Mouse (Mus musculus) cerebellum, adult (tissue): ENCODE measurements around the gene Acly.
"Not testable (repeated sequence)": the region's sequence is repeated elsewhere in the genome, so short reads cannot be mapped to it uniquely, and the experiment has no call there.

Experiments
- ATAC-seq: cut with Nextera tagmentation; 2 replicates; pipeline ENCODE4 v1.9.2; 2017; ENCODE audit warnings: mild to moderate bottlenecking, moderate library complexity, mixed read lengths; ENCODE audit not compliant: insufficient number of reproducible peaks, low FRiP score, low TSS enrichment

Gene Acly

DNA sequence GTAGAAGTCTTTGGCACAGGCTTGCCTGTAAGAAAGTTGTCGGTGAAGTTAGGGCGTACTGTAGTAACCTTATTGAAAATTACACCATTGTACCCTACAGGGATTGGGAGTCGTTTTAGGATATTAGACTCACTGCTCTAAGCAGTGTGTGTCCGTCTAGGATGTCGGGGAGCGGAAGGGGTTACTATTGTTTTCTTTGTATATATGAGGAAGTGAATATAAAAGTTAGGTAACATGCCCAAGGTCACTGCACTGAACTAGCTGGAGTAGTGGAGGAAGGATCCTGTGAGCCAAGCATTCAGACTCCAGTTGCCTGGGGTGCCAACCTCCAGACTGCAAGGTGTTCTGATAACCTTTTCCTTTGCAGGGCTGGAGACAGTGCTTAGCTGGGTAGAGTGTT lies 19.2 kb upstream of the Acly start:
- no peak for ATAC-seq

DNA sequence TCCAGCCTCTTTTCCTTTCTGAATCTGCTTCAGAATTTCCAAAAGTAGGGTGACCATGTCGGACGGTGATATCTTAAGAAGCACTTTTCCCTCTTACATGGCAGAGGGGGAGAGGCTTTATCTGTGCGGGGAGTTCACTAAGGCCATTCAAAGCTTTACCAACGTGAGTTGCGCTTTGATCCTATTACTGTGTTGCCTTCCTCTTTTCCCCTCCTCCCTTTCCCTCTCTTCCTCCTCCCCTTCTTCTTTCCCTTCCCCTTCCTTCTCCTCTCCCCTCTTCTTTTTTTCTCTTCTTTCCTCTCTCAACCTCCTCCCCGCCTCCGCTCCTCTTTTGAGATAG lies 17.9 kb upstream of the Acly start:
- ATAC-seq: no peak

DNA sequence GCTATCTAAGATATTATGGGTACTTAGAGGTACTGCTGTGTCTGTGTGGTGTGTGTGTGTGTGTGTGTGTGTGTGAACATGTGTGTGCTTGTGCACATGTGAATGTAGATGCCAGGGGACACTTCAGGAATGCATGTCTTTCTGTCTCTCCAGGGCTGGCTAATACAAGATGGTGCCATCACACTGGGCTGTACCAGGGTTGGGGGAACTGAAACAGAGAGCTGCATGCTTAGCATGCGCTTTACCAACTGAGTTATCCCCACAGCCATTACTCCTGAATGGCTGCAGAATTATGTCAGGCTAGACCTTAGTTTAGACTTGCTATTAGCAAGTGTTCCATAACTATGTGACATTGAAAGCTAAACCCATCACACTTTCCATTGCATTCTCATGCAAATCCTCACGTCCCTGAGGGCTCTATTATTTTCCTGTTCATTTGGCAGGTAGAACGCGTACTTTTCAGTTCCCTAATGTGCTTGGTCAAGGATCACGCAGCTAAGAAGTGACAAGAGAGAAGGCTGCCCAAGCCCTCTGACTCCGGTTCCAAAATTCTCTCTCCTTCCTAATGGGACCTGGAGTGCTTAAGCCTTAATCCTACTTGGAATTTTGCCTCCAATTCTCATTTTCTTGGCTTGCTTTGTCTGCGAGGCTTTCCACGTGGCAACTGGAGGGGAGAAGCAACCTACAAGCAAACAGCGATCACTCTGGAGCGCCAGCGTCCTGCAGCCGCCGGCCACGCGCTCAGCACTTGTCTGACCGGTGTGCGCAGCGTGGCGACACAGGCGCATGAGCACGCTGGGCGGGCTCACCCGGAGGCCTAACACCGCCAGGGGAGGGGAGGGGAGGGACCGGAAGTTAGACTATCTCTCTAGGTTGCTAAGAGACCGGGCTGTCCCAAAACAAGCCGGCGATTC lies 17.3 kb upstream of the Acly start, which contains the start of gene Ttc25:
Gene Ttc25, plus strand, starts transcription at position 776 of the 914 bp plus-strand sequence.
- ATAC-seq: no peak; the same call in 1 of the 2 replicates

DNA sequence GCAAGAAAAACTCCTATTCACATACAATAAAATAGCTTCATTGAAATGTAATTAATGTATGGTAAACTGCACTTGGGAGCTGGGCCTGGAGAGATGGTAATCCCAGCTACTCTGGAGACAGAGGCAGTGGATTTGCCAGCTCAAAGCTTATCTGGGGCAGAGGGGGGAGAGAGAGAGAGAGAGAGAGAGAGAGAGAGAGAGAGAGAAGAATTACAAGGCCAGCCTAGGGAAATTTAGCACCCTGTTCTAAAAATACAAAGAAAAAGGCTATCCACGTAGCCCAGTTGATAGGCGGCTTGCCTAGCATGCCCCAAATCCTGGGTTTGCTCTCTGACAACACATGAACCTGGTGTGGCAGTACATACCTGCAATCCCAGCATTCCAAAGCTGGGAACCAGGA lies 13.8 kb upstream of the Acly start:
- no peak for ATAC-seq

DNA sequence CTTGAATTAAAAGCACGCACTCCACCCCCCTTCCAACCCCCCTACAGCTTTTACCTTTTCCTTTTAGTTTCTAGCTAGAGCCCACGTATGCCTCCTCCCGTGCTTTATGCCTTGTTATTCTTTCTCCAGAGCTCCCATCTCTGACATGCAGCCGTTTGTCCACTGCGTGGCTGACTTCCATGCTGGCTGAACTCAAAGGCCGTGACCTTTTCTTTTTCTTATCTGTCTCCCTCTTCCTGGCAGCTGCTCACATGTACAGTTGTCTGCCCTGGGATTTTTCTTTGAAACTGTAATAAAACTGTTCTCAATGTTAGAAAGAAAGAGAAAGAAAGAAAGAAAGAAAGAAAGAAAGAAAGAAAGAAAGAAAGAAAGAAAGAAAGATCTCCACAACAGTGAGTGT lies 13.2 kb upstream of the Acly start:
- ATAC-seq: no peak

DNA sequence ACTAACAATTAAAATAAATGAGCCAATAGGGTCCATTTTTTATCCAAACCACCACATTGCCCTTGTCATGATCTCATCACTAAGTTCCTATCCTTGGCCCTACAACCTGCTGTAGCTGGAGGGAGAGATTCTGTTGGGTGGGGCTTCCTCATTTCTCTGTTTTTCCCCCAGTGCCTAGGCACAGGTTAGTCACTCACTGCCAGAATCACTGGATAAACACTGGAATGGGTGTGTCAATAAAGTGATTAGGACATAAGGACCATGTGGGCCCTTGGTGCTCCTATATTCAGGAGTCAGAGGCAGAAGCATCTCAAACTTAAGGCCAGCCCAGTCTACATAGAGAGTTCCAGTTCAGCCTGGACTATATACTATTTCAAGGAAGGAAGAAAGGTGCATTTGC lies 8.7 kb upstream of the Acly start:
- ATAC-seq: no peak

DNA sequence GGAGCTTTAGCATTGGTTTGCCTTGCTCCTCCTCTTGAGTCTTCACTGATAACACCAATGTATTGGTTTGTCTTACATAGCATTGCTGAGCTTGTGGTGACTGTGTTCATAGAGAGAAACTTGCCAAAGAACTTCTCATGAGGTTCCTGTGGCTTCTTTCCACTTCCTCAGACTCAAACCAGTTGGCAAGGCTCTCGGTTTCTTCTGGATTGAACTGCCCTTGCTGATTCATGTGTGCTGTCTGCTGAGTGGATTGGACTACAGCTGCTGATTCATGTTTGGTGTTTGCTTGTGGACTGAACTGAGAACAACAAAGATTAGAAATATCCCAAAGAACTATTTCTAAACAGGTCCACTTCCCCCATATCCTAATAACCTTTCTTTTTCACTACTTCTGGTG lies 8.2 kb upstream of the Acly start:
- ATAC-seq: no peak

DNA sequence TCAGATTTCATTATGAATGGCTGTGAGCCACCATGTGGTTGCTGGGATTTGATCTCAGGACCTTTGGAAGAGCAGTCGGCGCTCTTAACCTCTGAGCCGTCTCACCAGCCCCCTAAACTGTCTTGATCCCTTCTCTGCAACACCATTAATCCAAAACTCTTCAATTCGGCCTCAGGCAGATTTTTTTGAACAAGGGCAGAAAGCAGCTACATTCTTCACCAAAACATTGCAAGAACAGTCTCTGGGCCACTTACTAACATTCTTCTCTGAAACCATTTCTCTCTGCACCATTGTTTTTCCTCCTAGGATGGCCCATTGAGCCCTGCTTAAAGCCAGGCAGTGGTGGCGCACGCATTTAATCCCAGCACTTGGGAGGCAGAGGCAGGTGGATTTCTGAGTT lies 7.0 kb upstream of the Acly start:
- ATAC-seq: not testable (repeated sequence)

DNA sequence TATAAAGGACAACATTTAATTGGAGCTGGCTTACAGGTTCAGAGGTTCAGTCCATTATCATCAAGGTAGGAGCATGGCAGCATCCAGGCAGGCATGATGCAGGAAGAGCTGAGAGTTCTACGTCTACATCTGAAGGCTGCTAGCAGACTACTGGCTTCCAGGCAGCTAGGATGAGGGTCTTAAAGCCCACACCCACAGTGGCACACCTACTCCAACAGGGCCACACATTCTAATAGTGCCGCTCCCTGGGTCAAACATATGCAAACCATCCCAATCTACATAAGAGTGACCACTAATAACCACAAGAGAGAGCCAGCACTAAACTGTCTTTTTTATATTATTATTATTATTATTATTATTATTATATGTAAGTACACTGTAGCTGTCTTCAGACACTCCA lies 6.6 kb upstream of the Acly start:
- ATAC-seq: not testable (repeated sequence)

DNA sequence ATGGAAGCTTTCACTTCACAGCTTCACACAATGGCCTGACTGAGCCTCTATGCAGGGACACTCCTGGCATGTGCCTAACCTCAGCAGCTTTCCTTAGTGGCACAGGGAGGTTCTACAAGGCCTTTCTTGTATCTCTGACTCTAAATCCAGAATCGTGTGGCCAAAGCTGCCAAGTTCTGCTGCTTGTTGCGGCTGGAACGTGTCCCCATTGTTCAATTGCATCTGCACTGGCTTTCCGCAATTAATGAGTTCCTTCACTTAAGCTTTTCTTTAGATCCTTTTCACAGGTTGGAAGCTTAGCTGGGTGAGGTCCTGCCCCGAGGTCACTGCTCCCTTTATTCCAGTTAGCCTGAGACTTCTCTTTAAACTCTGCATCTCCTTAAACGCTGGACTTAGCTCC lies 6.1 kb upstream of the Acly start:
- no peak for ATAC-seq

DNA sequence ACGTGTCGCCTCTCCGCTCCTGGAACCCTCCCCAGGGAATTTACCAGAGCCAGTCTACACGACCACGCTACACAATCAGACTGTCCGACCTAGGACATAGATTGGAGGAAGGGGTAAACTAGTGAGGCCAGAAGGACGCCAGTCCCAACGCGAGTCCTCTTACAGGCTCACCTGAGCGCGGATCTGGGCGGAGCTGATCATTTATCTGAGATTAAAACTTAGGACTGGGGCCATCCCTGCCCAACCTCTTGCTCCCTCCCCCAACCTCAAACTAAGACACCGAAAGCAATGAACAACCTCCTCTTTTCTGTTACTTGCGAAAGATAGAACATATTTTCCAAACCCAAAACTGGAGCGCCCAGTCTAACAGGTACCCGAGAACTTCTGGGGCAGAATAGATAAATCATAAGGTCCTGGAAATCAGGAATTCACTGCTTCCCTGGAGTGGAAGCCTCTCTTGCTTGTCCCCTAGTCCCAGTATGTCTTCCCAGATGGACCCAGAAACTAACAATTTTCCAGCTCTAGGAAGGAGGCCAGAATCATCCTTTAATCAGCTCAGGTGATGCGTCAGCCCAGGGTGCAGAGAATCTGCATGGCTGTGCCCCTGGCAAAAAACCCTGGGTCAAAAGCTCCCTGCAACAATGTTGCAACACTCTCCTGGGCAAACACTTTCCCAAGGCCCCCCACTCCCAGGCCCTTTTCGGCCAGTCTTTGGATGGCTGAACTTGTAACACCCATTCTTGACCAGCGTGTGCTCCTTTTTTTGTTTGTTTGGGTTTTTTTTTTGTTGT lies 770 bp upstream of the Acly start:
- no peak for ATAC-seq

DNA sequence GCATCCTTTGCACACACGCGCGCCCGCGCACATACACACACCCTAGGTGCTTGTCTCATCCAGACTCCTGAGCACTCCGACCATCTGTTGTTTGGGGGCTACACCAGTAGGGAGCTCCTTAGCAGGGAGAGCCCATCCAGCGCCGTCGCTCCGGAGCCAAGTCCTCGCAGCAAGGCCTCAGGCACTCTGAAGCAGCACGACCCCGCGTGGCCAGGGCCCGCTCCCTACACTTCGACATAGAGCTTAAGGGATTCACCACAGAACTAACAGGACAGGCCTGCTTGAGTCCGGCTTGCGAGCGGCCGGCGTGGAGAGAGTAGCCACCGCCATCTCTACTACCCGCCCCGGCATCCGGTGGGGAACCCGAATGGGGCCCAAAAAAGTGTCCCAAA lies 738 bp downstream of the Acly start:
- peak; percentile 28; the same call in 1 of the 2 replicates for ATAC-seq

DNA sequence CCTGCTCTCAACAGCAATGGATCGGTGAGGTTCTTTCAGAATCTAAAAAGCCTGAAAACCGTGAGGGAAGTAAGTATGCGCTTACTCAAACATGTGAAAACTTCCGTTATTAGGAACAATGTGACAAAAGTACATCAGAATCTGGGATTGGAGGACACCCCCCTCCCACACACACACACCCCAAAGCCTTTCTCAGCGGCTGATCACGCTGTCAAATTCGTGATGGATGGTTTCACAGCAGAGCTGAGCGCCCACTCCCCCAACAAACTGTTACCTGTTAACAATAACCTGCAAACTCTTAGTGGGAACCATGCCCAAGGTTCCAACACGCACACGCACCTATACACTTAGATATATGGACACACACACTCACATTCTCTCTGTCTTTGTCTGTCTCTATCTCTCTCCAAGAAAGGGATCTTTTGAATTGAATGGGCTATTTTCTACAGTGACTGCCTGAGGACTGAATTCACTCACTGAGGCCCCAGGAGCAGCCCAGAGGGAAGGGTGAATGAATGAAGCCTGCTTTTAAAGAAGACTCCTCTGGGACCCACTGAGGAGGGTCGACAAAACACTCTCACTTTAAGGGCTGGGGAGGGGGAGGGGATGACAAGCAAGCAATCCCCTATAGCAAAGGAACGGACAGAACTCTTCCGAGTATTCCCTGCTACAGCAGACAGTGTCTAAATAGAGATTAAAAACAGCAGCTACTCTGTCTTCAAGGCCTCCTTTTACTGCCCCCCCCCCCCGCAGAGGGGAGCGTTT lies 1.6 kb downstream of the Acly start:
- no peak for ATAC-seq

DNA sequence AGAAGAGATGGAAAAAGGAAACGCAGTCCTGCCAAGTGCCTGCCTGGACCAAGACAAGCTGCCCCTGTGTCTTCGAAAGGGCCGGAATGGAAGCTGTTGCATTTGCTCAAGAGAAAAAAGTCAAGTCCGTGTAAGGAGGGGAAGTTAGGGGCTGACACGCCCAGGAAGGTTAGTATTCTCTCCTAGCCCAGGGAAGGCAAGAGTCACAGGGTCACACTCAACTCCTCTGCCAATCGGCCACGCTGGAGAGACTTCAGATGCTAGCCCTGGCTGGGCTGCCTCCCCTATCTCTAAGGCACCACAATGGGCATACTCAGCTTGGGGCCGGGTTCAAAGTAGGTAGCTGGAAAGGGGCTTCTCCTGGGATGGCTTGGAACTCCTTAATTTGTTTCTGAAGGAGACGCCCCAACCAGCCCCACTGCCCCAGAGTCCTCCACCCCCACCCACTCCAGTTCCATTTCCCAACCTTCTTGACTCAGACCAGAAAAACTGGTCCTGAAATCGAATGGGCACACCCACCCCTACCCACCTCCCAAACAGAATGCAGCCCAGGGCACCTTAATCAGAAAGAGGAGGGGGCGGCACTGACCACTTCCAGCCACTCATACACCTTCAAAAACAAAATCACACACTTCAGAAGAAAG lies 2.7 kb downstream of the Acly start:
- no peak for ATAC-seq

DNA sequence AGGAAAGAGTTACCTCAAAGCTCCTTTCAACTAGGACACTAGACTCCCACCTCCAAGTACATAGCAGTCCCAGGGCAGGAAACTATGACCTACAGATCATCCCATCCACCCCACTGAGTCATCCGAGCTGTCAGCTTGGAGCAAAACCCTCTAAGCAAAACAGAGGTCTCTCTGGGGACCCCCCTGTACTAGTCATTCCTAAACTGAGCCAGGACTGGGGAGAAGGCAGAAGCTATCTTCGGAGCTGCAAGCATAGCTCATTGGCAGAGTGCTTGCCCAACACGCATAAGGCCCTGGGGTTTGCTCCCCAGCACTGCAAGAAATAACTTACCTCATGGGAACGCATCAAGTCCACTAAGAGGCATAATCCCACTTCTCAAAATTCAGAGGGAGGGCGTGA lies 3.4 kb downstream of the Acly start:
- ATAC-seq: no peak

DNA sequence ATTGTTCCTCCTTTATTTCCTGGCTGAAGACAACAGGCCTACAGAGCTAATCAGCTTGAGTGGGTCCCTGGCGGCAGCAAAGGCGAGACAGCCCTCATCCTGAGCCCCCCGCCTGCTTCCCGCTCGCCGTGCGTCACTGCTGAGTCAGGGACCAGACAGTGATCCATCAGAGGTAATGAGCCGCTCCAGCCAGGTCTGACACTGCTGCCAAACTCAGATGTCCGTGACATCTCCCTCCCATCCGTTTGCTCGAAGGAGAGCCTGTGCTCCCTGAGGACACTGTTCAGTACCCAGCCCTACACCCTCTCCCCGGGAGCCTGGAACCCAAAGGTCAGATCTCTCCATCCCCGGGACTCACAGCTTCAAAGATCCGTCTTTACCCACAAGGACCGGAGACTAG lies 7.0 kb downstream of the Acly start:
- ATAC-seq: no peak

DNA sequence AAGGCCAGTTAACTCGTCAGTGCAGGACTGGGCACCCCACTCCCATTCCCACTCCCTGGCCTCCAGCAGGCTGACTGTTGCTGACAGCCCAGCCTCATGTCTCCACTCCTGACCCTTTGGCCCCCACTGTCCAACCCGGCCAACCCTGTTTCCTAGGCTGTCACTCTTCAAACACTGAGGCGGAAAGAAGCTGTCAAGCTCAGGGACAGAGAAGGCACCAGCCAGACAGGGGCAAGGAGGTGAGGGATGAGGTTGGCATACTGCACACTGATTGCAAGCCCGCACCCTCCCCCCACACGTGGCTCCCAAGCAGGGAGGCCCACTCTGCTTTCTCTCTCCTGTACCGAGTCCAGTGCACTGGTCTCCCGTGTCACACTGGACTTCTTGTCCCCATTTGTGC lies 8.6 kb downstream of the Acly start:
- ATAC-seq: no peak

DNA sequence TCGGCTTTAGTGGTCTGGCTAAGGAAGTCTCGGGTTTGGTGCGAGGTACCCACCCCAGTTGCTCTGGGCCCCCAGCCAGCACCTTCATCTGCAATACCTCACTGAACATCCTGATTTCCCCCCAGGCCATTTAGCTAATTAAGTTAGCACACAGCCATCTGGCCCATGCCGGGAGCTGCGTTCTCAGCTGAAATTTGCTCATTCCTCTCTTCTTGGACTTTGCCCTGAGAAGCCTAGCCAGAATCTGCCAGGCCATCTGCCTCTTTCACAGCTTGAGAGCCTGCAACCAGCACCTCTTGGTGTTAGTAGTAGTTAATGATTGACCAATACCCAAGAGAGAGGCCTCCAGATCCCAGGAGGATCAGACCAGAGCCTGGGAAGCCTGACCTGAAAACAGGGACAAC lies 9.6 kb downstream of the Acly start:
- peak; percentile 86; the same call in 1 of the 2 replicates for ATAC-seq

DNA sequence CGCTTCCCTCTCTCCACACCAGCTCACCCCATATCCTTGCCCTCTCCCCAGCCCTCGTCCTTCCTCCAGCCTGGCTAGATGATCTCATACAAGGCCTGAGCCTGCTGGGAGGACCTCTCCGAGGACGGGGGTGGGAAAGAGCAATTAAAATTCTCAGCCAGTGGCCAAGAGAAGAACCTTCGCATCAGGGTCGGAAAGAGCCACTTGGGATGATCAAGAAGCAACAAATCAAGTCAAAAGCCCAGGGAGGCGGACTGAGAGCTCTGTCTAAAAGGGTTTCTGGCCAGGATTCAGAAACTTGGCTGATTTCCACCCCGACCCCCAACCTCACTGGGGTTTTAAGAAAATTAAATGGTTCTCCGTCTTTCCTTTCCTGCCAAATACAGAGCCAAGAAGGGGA lies 11.5 kb downstream of the Acly start:
- ATAC-seq: no peak

DNA sequence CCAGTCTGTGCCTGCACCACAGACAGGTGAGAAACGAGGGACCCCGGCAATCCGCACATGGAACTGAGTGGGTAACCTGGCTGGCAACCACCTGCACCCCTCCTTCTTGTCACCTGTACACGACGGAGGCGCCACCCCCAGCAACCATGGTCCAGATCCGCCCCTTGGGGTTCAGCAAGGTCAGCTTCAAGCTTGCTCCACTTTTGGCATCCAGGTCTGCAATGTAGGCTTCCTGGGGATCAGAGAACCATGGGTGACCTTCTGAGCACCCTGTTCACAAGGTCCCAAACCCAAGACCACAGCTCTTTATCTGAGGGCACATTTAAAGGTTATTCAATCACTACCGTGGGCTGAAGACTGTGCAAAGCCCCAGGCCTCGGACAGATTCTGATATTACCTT lies 12.0 kb downstream of the Acly start:
- no peak for ATAC-seq
